Mouse (Mus musculus): ENCODE measurements around the gene Lamb3. TPM values are rescaled to one million over a fixed set of nuclear protein-coding genes. Genes with fewer than 3 reads are reported as not detected.
A peak's percentile ranks its signal among the peaks of the same experiment; 100 is the strongest.

The Lamb3 gene
- polyA plus RNA-seq, 1 experiment from 2014 or later = 0.09 TPM

DNA sequence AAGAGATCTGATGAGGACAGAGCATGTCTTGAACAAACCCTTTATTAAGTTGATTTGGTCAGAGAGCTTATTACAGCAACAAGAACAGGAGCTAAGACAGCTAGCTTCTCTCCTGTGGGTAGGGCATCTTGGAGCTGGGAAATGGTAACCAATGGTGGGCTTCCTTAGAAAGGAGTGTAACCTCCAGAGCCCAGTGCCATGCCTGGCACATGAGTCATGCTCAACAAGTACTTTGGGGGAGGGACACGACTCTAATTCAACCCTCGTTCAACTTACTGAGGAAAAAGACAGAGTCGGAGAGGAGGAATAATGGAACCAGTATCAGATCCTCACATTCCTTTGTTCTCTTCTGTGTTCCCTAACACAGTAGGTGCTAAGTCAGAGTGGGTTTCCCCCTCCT, 112.2 kb downstream of the Lamb3 start:
- no peak for DNase-seq (ENCODE audit: low spot score)
- 78% methylated on average over 3 of the region's 3 CpGs for WGBS
- Histone ChIP-seq H3K9me3 (replicated peaks) (no peaks in the 10 kb centered on the region), H3K36me3 (no peaks in the 10 kb centered on the region), H3K4me3 (no peak overlapping the region), H3K27ac (replicated peaks) (no peak overlapping the region), H3K27me3 (ENCODE audit: low read depth, poor library complexity, severe bottlenecking) (no peaks in the 10 kb centered on the region), H3K4me1 (peaks cover 6% of the 10 kb centered on the region)

DNA sequence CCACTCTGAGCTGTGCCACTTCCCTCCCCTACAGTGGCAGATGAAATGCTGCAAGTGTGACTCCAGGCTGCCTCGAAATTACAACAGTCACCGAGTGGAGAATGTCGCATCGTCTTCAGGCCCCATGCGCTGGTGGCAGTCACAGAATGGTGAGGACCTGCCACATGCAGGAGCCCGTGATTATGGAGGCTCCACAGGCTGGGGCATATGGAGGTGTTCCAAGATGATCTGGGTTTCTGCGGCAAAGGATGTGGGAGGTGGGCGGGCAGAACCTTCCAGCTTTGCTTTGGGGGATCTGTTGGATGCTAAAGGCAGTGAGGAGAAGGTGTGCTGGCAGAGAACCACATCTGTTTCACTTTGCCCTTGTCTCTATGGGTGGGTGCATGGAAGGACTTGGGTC, 112.9 kb downstream of the Lamb3 start:
- WGBS = 92% methylated on average over 8 of the region's 8 CpGs
- Histone ChIP-seq H3K27ac (replicated peaks) (no peak overlapping the region), H3K27me3 (ENCODE audit: low read depth, poor library complexity, severe bottlenecking) (no peaks in the 10 kb centered on the region), H3K36me3 (no peaks in the 10 kb centered on the region), H3K4me1 (peaks cover 6% of the 10 kb centered on the region), H3K9me3 (replicated peaks) (no peaks in the 10 kb centered on the region), H3K4me3 (no peak overlapping the region)
- DNase-seq (ENCODE audit: low spot score) = no peak

GRCm38 (mm10) chr1:193323686-193324085, 116.2 kb downstream of the Lamb3 start:
- no peak for DNase-seq (ENCODE audit: low spot score)
- no peak overlapping the region for H3K27ac ChIP-seq (replicated peaks)
- no peaks in the 10 kb centered on the region for H3K9me3 ChIP-seq (replicated peaks)
- WGBS = 93% methylated on average over 6 of the region's 6 CpGs
- H3K27me3 ChIP-seq (ENCODE audit: low read depth, poor library complexity, severe bottlenecking) = no peaks in the 10 kb centered on the region
- no peaks in the 10 kb centered on the region for H3K36me3 ChIP-seq
- H3K4me3 ChIP-seq = no peak overlapping the region
- H3K4me1 ChIP-seq = peaks cover 11% of the 10 kb centered on the region; the same call in 1 of the 2 replicates

DNA sequence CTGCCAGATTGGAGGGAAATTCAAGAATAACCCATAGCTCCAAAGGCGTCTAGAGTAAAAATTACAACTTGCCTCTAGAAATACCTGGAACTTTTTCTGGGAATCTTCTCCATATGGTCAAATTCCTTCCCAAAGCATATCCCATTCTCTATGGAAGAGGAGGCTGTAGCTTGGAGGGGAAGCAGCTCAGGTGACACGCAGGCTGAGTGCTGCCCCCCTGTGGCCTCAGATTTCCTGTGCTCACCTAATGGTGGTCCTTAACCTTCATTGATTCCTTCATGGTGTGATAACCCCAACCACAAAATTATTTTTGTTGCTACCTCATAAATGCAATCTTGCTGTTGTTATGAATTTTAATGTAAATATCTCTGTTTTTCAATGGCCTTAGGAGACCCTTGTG, 116.7 kb downstream of the Lamb3 start:
- no peaks in the 10 kb centered on the region for H3K36me3 ChIP-seq
- no peak for DNase-seq (ENCODE audit: low spot score)
- H3K9me3 ChIP-seq (replicated peaks) = no peaks in the 10 kb centered on the region
- H3K4me1 ChIP-seq = peaks cover 17% of the 10 kb centered on the region
- H3K27me3 ChIP-seq (ENCODE audit: low read depth, poor library complexity, severe bottlenecking) = no peaks in the 10 kb centered on the region
- no peak overlapping the region for H3K4me3 ChIP-seq
- no peak overlapping the region for H3K27ac ChIP-seq (replicated peaks)
- WGBS = 34% methylated on average over 2 of the region's 2 CpGs

DNA sequence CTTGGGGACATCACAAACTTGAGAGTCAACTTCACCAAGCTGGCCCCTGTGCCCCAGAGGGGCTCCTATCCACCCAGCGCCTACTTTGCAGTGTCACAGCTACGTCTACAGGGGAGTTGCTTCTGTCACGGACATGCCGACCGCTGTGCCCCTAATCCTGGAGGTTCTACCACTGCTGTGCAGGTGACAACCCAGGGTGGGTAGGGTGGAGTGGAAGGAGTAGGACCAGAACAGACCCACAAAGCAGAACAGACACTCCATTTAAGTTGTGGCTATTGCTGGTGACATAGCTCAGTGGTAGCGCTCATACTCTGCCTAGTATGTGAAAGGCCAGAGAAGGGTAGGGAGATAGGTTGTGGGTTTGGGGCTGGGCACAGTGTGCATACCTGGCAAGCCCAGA, 118.4 kb downstream of the Lamb3 start:
- H3K27me3 ChIP-seq (ENCODE audit: low read depth, poor library complexity, severe bottlenecking) = peaks cover 15% of the 10 kb centered on the region; the same call in 1 of the 2 replicates
- H3K4me1 ChIP-seq = peaks cover 33% of the 10 kb centered on the region
- H3K36me3 ChIP-seq = no peaks in the 10 kb centered on the region
- WGBS = 91% methylated on average over 6 of the region's 6 CpGs
- DNase-seq (ENCODE audit: low spot score) = no peak
- no peak overlapping the region for H3K4me3 ChIP-seq
- no peak overlapping the region for H3K27ac ChIP-seq (replicated peaks)
- no peaks in the 10 kb centered on the region for H3K9me3 ChIP-seq (replicated peaks)

- Histone ChIP-seq H3K4me1 (peaks cover 34% of the 10 kb centered on the region), H3K4me3 (no peak overlapping the region), H3K27me3 (ENCODE audit: low read depth, poor library complexity, severe bottlenecking) (peaks cover 17% of the 10 kb centered on the region; the same call in 1 of the 2 replicates), H3K36me3 (no peaks in the 10 kb centered on the region), H3K9me3 (replicated peaks) (no peaks in the 10 kb centered on the region), H3K27ac (replicated peaks) (no peak overlapping the region)
- 72% methylated on average over 7 of the region's 7 CpGs for whole genome bisulfite sequencing
- DNase-seq (ENCODE audit: low spot score) = no peak
These were observed 119.1 kb downstream of the Lamb3 start for GRCm38 (mm10) chr1:193326456-193327145.

DNA sequence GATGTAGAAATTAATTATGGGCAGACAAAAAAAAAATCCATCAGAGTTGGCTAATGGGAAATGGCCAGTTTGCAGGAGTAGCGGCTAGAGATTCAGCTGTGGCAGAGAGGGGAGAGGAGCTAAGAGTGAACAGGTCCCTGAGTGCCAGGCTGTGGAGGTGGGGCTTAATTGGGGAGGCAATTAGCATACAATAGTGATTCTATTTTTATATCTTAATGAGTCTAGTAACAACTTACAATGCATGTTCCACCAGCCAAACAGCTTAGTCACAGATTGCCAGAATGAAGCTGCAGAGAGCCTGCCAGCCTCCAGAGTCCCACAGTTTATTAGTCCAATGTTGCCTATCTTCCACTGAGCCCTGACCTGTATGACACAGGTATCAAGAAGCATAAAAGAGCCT, 119.7 kb downstream of the Lamb3 start:
- H3K4me1 ChIP-seq = peaks cover 34% of the 10 kb centered on the region
- no peak overlapping the region for H3K4me3 ChIP-seq
- H3K27ac ChIP-seq (replicated peaks) = no peak overlapping the region
- H3K36me3 ChIP-seq = no peaks in the 10 kb centered on the region
- H3K9me3 ChIP-seq (replicated peaks) = no peaks in the 10 kb centered on the region
- DNase-seq (ENCODE audit: low spot score) = no peak
- peaks cover 17% of the 10 kb centered on the region; the same call in 1 of the 2 replicates for H3K27me3 ChIP-seq (ENCODE audit: low read depth, poor library complexity, severe bottlenecking)
- 100% methylated on average over 1 of the region's 1 CpGs for WGBS

DNA sequence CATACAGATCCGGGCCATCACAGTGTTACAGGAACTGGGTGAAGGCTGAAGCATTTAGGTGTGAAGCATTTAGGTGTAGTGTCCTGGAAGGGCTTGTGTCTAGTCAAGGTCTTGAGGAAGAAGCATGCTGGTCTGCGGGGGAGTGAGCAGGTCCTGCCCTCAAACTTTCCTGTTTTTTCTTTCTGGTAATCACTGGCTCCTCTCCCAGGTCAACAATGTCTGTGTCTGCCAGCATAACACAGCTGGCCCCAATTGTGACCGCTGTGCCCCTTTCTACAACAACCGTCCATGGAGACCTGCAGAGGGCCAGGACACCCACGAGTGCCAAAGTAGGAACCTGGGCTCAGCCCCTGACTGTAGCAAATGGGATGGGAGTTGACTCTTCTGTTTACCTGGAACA, 120.2 kb downstream of the Lamb3 start:
- Histone ChIP-seq H3K4me3 (no peak overlapping the region), H3K4me1 (peaks cover 34% of the 10 kb centered on the region), H3K27ac (replicated peaks) (0 out of 2 replicates have a peak overlapping the region, but pooled peaks have one; percentile 10), H3K36me3 (no peaks in the 10 kb centered on the region), H3K27me3 (ENCODE audit: low read depth, poor library complexity, severe bottlenecking) (peaks cover 17% of the 10 kb centered on the region; the same call in 1 of the 2 replicates), H3K9me3 (replicated peaks) (no peaks in the 10 kb centered on the region)
- WGBS = 80% methylated on average over 5 of the region's 5 CpGs
- DNase-seq (ENCODE audit: low spot score) = no peak

DNA sequence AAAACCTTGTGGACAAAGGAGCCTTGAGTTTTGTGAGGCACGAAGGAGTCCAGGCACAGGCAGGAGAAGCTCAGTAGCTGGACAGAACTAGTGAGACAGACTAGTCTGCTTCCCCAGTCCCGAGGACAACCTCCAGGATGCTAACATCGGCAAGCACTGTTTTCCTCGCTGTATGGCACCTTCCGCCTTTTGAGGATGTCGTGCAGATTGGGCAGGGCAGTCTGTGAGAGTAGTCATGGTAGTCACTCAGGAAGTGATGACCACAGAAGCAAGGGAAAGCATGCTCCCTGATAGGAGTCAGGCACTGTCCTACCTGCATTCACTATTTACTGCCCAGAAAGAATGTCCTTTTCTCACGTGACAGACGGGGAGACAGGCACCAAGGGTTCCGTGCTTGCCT, 122.1 kb downstream of the Lamb3 start:
- WGBS = 76% methylated on average over 9 of the region's 9 CpGs
- H3K27ac ChIP-seq (replicated peaks) = peak overlapping the region; percentile 34
- no peak overlapping the region for H3K4me3 ChIP-seq
- H3K27me3 ChIP-seq (ENCODE audit: low read depth, poor library complexity, severe bottlenecking) = peaks cover 17% of the 10 kb centered on the region; the same call in 1 of the 2 replicates
- peaks cover 39% of the 10 kb centered on the region for H3K4me1 ChIP-seq
- no peaks in the 10 kb centered on the region for H3K36me3 ChIP-seq
- peak; percentile 23 for DNase-seq (ENCODE audit: low spot score)
- no peaks in the 10 kb centered on the region for H3K9me3 ChIP-seq (replicated peaks)

- peak; percentile 66 for DNase-seq (ENCODE audit: low spot score)
- Histone ChIP-seq H3K4me3 (no peak overlapping the region), H3K9me3 (replicated peaks) (no peaks in the 10 kb centered on the region), H3K36me3 (no peaks in the 10 kb centered on the region), H3K27me3 (ENCODE audit: low read depth, poor library complexity, severe bottlenecking) (peaks cover 17% of the 10 kb centered on the region; the same call in 1 of the 2 replicates), H3K27ac (replicated peaks) (0 out of 2 replicates have a peak overlapping the region, but pooled peaks have one; percentile 34), H3K4me1 (peaks cover 45% of the 10 kb centered on the region)
- WGBS = 32% methylated on average over 10 of the region's 10 CpGs
These were observed 122.7 kb downstream of the Lamb3 start for GRCm38 (mm10) chr1:193330172-193330571.

- Histone ChIP-seq H3K4me1 (peaks cover 49% of the 10 kb centered on the region), H3K9me3 (replicated peaks) (no peaks in the 10 kb centered on the region), H3K27me3 (ENCODE audit: low read depth, poor library complexity, severe bottlenecking) (peaks cover 17% of the 10 kb centered on the region; the same call in 1 of the 2 replicates), H3K27ac (replicated peaks) (peak overlapping the region; percentile 34; the same call in 1 of the 2 replicates), H3K4me3 (no peak overlapping the region), H3K36me3 (no peaks in the 10 kb centered on the region)
- DNase-seq (ENCODE audit: low spot score) = no peak
- 74% methylated on average over 7 of the region's 7 CpGs for WGBS
These were observed 123.1 kb downstream of the Lamb3 start for GRCm38 (mm10) chr1:193330626-193331025.

GRCm38 (mm10) chr1:193332018-193332417, 124.5 kb downstream of the Lamb3 start:
- Histone ChIP-seq H3K4me3 (no peak overlapping the region), H3K27ac (replicated peaks) (no peak overlapping the region), H3K27me3 (ENCODE audit: low read depth, poor library complexity, severe bottlenecking) (peaks cover 17% of the 10 kb centered on the region; the same call in 1 of the 2 replicates), H3K4me1 (peaks cover 44% of the 10 kb centered on the region), H3K9me3 (replicated peaks) (no peaks in the 10 kb centered on the region), H3K36me3 (no peaks in the 10 kb centered on the region)
- DNase-seq (ENCODE audit: low spot score) = no peak
- 87% methylated on average over 13 of the region's 13 CpGs for WGBS

- H3K27ac ChIP-seq (replicated peaks) = no peak overlapping the region
- DNase-seq (ENCODE audit: low spot score) = no peak
- WGBS = 90% methylated on average over 1 of the region's 1 CpGs
- H3K4me3 ChIP-seq = no peak overlapping the region
- H3K9me3 ChIP-seq (replicated peaks) = no peaks in the 10 kb centered on the region
- H3K4me1 ChIP-seq = peaks cover 44% of the 10 kb centered on the region
- peaks cover 17% of the 10 kb centered on the region; the same call in 1 of the 2 replicates for H3K27me3 ChIP-seq (ENCODE audit: low read depth, poor library complexity, severe bottlenecking)
- H3K36me3 ChIP-seq = no peaks in the 10 kb centered on the region
These were observed 125.2 kb downstream of the Lamb3 start for GRCm38 (mm10) chr1:193332671-193333070.

Measured in midbrain, embryonic 10.5 days (tissue).